Mouse (Mus musculus): ENCODE data around the gene Ptgds. TPM values are rescaled to one million over a fixed set of nuclear protein-coding genes. Genes with fewer than 3 reads are reported as not detected.

The Ptgds gene
- total RNA-seq, 2 experiments from 2014 or later: 3.8 to 3.9 TPM

DNA sequence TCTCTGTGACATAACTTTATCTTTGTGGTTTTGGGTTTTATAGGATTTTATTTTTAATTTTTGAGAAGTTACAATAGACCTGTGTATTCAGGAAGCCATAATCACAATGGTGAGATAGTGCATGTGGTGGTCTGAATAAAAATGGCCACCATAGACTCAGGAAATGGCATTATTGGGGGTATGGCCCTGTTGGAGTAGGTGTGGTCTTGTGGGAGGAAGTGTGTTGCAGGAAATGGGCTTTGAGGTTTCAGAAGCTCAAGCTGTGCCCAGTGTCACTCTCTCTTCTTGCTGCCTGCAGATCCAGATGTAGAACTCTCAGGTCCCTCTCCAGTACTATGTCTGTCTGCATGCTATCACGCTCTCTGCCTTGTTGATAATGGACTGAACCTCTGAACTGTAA is 10.7 kb upstream of the Ptgds start:
- DNase-seq: no peak

DNA sequence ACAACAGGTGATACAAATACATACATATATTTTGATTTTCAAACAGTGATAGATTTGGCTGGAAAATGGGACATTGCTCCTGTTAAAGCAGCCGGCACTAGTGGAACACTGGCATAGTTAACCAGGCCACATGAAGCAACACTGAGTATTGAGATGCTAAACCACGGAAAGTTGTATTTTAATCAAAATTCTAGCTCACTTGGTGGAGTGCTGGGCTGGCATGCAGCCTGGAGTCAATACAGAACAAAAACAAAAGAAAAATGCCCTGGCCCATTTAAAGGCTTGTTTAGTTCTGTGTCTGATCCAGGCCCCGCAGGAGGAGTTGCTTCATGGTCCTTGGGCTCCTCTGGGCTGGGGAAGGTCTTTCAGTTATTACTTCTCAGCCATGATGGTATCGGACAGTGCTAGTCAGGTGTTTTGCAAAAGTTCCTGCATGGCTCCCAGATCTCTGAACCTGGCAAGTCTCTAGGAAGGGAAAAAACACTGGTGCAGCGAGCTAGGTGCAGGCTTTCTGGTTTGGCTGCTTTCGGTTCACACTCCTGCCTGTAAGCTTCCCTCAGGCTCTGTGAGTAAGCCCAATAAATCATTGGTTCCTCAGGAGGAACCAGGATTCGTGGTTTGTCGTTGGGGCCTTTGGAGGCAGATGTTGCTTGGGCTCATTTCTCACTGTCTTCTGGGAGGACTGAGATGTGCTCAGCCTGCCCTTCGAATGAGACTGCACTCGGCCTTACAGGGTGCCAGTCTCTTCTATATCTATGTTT is 9.9 kb upstream of the Ptgds start:
- peak; percentile 35 for DNase-seq

DNA sequence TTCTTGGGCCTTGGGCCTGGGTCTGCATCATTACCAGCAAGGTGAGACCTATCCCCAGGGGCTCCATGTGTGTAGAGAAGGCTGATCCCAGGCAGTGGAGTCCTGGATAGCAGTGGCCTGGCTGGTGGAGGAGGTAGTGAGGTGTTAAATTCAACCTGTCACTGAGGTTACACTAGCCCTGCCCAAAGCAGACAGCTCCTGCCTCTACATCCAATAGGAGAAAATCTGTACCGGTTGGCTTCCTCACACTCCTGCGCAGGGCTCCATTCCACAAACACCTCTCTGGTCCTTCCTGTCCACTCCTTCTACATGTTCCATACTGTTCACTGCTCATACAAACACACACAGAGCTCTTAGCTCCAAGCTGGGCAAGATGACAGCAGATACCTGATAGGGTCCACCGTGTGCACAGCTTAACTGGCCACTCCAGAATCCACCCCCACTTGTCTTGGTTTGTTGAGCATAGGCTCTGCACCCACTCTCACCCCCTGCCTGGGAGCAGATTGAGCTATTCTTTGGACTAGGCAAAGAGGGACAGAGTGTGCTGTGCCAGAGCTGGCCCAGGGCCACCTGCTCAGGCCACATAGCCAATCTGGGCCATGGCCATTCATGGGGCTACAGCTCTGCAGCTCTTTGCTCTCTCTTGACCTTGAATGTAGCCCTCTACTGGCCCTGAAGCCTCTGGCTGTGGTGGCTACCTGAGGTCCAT is 8.3 kb upstream of the Ptgds start:
- DNase-seq: peak; percentile 73

- DNase-seq: no peak
Measured at GRCm38 (mm10) chr2:25477541-25477940, 7.7 kb upstream of the Ptgds start.

DNA sequence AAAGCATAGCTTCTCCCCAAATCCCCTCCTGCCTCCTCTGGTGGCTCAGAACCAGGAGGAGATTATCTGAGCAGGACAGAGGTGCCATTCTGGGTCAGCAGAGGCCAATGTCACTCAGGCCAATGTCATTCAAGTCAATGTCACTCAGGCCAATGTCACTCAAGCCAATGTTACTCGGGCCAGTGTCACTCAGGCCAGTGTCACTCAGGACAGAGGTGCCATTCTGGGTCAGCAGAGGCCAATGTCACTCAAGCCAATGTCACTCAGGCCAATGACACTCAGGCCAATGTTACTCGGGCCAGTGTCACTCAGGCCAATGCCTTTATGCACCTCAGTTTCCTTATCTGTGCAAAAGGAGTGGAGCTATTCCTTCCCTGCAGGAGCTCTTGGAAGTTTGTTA is 2.7 kb upstream of the Ptgds start:
- DNase-seq: no peak

GRCm38 (mm10) chr2:25468962-25469915 is 607 bp downstream of the Ptgds start:
- DNase-seq: no peak

GRCm38 (mm10) chr2:25467606-25468303 is 2.1 kb downstream of the Ptgds start:
- DNase-seq: peak; percentile 33

DNA sequence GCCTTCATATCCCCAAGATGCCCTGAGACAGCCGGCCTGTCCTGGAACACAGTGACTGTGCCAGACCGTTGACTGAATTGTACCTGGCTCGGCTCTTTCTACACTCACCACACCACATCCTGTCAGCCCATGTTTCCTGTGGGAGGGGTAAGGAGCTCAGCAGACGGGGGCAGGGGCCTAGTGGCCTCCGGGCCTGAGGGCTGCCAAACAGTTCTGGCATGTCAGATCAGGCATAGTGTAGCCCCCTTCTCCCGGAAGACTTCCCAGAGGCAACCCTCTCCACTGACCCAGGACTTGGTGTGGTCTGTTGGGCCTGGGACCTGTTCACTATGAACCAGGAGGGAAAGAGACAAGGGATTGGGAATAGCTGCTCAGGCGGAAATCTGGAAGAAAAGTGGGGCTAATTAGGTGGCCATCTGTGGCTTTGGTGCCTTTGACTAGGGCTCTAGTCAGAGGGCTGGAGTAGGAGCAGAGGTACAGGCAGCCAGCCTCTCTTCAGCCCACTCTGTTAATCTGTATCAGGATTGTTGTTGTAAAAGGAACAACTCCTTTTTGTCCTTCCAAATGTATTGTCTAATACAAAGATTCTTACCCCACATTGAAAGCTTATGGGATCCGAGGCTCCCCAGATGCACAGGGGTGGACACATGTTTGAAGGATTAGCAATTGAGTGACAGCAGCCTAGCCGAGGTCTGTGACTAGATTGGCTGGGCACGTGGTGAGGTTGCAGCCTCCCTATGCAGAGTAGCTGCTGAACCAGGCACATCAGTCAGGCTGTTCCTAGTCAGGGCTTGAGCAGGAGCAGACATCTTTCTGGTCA is 3.8 kb downstream of the Ptgds start:
- DNase-seq: no peak

GRCm38 (mm10) chr2:25465256-25465655 is 4.6 kb downstream of the Ptgds start:
- no peak for DNase-seq

DNA sequence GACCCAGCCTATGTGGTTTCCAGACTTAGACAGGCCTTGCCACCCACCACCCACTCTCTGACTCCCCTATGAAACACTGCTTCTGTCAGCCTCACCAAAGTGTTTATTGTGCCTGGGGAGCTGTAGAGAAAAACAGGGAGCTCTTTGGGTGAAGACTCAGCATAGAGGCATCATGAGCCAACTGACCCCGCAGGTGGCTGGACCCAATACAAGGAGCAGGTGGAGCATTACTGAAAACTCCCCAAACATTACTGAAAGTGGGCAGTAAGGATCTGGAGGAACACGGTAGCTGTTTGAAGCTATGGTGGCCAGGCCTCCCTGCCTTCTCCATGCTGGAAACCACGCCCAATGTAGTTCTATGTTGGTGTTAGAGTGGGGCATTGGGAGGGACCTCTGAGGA is 6.2 kb downstream of the Ptgds start:
- no peak for DNase-seq

DNA sequence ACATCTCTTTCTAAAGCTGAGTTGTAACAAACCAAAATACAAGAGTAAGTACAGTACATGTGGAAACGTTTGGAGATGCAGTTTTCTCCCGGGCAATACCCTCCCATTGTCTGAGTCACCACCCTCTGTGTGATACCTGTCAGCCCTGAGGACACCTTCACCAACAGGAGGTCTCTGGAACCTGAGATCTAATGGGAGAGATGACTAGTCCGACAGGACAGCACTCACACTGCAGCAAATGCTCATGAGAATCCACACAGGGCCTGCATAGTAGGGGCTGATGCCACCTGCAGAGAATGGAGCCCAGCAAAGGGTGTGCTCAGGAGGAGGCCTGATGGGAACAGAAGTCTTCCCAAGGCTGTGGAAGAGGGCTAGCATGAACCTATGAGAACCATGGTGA is 8.4 kb downstream of the Ptgds start:
- no peak for DNase-seq

- peak; percentile 93 for DNase-seq
Measured at GRCm38 (mm10) chr2:25460551-25461309, 9.1 kb downstream of the Ptgds start, which contains the start of gene Paxx. Gene Paxx (minus strand): TSS chr2:25461094.

- peak; percentile 40 for DNase-seq
Measured at GRCm38 (mm10) chr2:25460135-25460534, 9.7 kb downstream of the Ptgds start.

GRCm38 (mm10) chr2:25458911-25459310 is 10.9 kb downstream of the Ptgds start:
- DNase-seq: peak; percentile 52

DNA sequence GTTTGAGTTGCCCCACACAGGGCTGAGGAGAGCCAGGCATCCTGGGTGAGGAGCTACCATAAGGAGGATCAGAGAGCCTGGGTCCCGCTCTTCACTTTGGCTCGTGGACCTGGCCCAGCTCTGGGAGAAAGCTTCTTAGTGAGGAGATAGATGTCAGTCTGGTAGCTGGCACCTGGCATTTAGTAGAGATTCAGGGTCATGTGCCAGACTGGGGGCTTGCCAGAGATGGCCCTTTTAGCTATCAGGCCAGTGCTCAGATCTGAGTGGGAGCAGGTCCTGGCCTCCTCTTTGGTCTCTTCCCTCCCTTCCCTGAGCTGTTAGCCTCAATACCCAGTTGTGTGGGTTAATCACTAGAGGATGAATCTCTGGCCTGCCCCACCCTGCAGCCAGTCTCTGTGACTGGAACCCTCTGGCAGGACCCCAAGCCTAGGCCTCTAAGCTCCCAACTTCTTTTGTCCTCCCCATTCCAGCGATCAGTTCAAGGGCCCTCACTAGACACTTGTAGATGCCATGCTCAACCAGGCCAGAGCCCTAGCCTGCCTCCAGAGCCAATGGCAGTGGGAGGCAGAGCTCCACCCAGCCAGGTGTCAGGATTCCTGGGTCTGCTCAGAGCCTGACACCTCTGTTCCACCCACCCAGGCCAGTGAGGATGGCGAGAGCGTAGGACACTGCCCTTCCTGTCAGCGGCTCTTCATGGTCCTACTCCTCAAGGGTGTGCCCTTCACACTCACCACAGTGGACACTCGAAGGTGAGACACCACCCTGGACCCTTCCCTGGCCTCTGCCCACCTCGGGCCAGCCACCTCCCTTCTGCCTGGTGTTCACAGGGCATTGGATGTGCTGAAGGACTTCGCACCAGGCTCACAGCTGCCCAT is 12.6 kb downstream of the Ptgds start:
- DNase-seq: no peak

- peak; percentile 16 for DNase-seq
Measured at GRCm38 (mm10) chr2:25456205-25456953, 13.5 kb downstream of the Ptgds start, which contains the start of gene Clic3. Gene Clic3 (plus strand): TSS chr2:25456838.

DNA sequence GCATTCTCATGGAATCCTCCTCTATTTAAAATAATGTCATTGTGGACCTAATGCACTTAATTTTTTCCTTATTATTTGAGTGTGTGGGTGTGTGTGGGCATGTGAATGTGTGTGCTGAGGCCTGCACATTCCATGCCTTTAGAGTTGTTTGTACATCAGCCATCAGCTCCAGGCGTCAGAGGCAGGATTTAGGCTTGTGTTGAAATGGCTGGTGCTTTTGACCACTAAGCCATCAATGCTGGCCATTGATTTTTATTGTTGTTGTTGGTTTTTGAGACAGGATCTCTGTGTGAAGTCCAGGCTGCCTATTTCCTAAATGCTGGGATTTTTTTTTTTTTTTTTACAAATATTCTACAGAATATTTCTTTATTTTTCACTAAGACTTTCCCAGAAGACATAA is 16.9 kb downstream of the Ptgds start:
- DNase-seq: no peak
